Mouse (Mus musculus): ENCODE results near the gene Nhlrc2. TPM values are rescaled to one million over a fixed set of nuclear protein-coding genes. Genes with fewer than 3 reads are reported as not detected.

Nhlrc2 gene
- polyA plus RNA-seq, 1 experiment: 6.8 TPM

DNA sequence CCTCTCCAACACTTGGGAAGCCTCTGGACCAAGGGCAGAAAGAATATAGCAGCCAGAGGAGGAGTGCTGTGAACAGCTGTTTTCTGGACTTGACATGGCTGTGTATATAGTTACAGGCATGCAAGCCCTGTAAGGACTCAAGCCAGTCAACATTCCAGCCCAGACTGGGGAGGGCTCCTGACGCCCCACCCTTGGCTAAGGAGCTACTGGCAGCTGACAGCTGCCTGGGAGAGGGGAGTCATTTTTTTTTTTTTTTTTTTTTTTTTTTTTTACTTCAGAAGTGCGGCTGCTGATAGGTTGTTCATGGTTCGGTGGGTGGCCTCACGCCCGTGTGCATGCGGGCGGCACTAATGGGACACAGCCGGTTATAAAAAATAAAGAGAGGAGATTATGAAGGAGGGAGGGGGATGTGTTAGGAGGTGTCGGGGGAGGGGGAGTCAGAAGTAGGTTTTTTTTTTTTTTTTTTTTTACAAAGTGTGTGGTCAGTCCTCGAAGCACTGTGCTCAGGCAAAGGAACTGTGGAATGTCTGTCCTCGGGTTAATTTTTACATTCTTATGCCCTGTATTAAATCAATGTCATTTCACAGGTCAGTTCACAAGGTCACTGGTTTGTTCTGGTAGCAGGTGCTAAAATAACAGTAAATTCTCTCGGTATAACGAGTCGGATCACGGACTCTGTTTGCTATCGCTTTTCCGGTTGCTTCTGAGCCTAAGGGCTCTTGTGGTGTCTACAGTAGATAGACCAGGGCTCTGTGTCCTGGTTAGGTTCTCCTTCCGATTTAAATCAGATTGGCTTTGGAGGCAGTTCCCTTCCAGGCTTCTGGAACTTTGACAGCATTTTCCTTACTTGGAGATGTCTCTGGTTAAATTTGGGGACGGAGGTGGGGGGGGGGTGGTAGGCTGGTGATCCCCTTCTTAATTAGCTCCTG lies 104.2 kb downstream of the Nhlrc2 start:
- Histone ChIP-seq H3K79me2 (ENCODE audit: control insufficient read depth, insufficient read depth) (no peaks in the 10 kb centered on the region), H3K4me3 (ENCODE audit: insufficient read depth, poor library complexity, severe bottlenecking) (no peak overlapping the region), H3ac (ENCODE audit: control insufficient read depth, insufficient read length, low read depth) (no peak overlapping the region), H3K27me3 (ENCODE audit: control insufficient read depth, insufficient read depth, insufficient read length) (no peaks in the 10 kb centered on the region), H3K36me3 (ENCODE audit: control insufficient read depth, insufficient read depth) (no peaks in the 10 kb centered on the region), H3K79me3 (ENCODE audit: low read depth) (no peaks in the 10 kb centered on the region)
- TF ChIP-seq MYOD1 (IDR thresholded peaks at IDR 0.05; ENCODE audit: control insufficient read depth, insufficient read length, low read depth): peak; percentile 70
- TF ChIP-seq USF1 (IDR thresholded peaks at IDR 0.05; ENCODE audit: low read depth): no peak

Other genes with a start within 250 kb of the Nhlrc2 start
- gene Nrap, start 158.2 kb upstream of the Nhlrc2 start, polyA plus RNA-seq (2012; fragmentation: generic; extraction: Trizol): 0.88 TPM
- gene Casp7, start 151.1 kb upstream of the Nhlrc2 start, polyA plus RNA-seq (2012; fragmentation: generic; extraction: Trizol): 9.1 TPM
- gene Plekhs1, start 86.6 kb upstream of the Nhlrc2 start, polyA plus RNA-seq (2012; fragmentation: generic; extraction: Trizol): not detected
- gene Dclre1a, start within 50 bp of the Nhlrc2 start, polyA plus RNA-seq (2012; fragmentation: generic; extraction: Trizol): 4.9 TPM
- gene Adrb1, start 173.9 kb downstream of the Nhlrc2 start, polyA plus RNA-seq (2012; fragmentation: generic; extraction: Trizol): 0.13 TPM

All from C2C12 (cell line).